In genomic region chr2:128582881-128583280, GRCm38 (mm10) we compare ENCODE assay signal across 21 mouse cellular contexts. TPM values are rescaled to one million over a fixed set of nuclear protein-coding genes. Genes with fewer than 3 reads are reported as not detected.
"Had no signal": no experiment of that assay in that cellular context is flagged by ENCODE, and none has a peak within 500 bp of the region (broad histone marks: within the 10 kb centered on the region; RNA-seq: fewer than 3 reads in every experiment).

No protein-coding gene starts in this region.

- H3K36me3 ChIP-seq: lung, embryonic 15.5 days; midbrain, embryonic 13.5 days; midbrain, embryonic 15.5 days; neural tube, embryonic 12.5 days; stomach, embryonic 15.5 days had no signal

- H3K4me1 ChIP-seq: lung, embryonic 15.5 days; megakaryocyte, embryonic 14.5 days; midbrain, embryonic 15.5 days; neural tube, embryonic 12.5 days; stomach, embryonic 15.5 days had no signal

- H3K27me3 ChIP-seq: lung, embryonic 15.5 days; midbrain, embryonic 13.5 days; midbrain, embryonic 15.5 days; neural tube, embryonic 12.5 days; stomach, embryonic 15.5 days had no signal

- DNase-seq: lung, adult 2 months; lung, postnatal 14 days; lung, postnatal 36 days; right cerebral cortex, postnatal 14 days; thymus, adult 2 months; thymus, postnatal 25 days; thymus, postnatal 4 days had no signal

- H3K4me3 ChIP-seq: lung, embryonic 15.5 days; megakaryocyte, embryonic 14.5 days; midbrain, embryonic 13.5 days; midbrain, embryonic 15.5 days; neural tube, embryonic 12.5 days; stomach, embryonic 15.5 days had no signal

- H3K4me2 ChIP-seq: lung, embryonic 15.5 days; midbrain, embryonic 11.5 days; midbrain, embryonic 13.5 days; midbrain, embryonic 15.5 days; neural tube, embryonic 12.5 days; stomach, embryonic 15.5 days had no signal

- H3K9ac ChIP-seq: lung, embryonic 15.5 days; midbrain, embryonic 13.5 days; midbrain, embryonic 15.5 days; neural tube, embryonic 12.5 days; stomach, embryonic 15.5 days had no signal

- H3K9me3 ChIP-seq: lung, embryonic 15.5 days; midbrain, embryonic 13.5 days; midbrain, embryonic 15.5 days; neural tube, embryonic 12.5 days; stomach, embryonic 15.5 days had no signal

- H3K27ac ChIP-seq: lung, embryonic 15.5 days; macrophage; midbrain, embryonic 13.5 days; midbrain, embryonic 15.5 days; neural tube, embryonic 12.5 days; stomach, embryonic 15.5 days; stomach, postnatal 0 days had no signal

- ATAC-seq: lung, postnatal 0 days; midbrain, embryonic 13.5 days; midbrain, embryonic 15.5 days had no signal

RNA-seq across cellular contexts. Expression of gene Spdye4c, which starts 8.1 kb away (rescaled TPM):
- polyA plus RNA-seq: lung, adult 2 months; lung, embryonic 15.5 days; lung, postnatal 0 days; macrophage; midbrain, embryonic 11.5 days; midbrain, embryonic 13.5 days; midbrain, embryonic 15.5 days; midbrain, postnatal 0 days; neural tube, embryonic 12.5 days; neural tube, embryonic 14.5 days; spleen, adult 2 months; stomach, embryonic 15.5 days; stomach, postnatal 0 days; thymus, adult 2 months; urinary bladder, adult 2 months had no signal
